Mouse (Mus musculus) intestine, postnatal 0 days (tissue): ENCODE results near the gene Fbxl16. TPM values are rescaled to one million over a fixed set of nuclear protein-coding genes. Genes with fewer than 3 reads are reported as not detected.

Experiments
- ATAC-seq: fragments of 200-750 bp; cut with Nextera tagmentation; 2 replicates; pipeline ENCODE4 v1.8.0; 2017; ENCODE audit warnings: mild to moderate bottlenecking, moderate TSS enrichment, moderate library complexity
- H3K27ac ChIP-seq: fragments of 300-500 bp; sonication (generic); 2 replicates; pipeline ENCODE4 v1.5.1; 2014; ENCODE audit warnings: mild to moderate bottlenecking, low read depth, low read length, moderate library complexity
- H3K27me3 ChIP-seq: fragments of 300-500 bp; sonication (generic); replicated peaks from 2 replicates; pipeline ENCODE4 v1.6.1; 2014; ENCODE audit warnings: low read length, mixed read lengths; ENCODE audit not compliant: control insufficient read depth, insufficient read depth
- H3K36me3 ChIP-seq: fragments of 300-500 bp; sonication (generic); 2 replicates; pipeline ENCODE4 v1.6.1; 2014; ENCODE audit warnings: mild to moderate bottlenecking, moderate library complexity; ENCODE audit not compliant: control insufficient read depth, insufficient read depth
- H3K4me1 ChIP-seq: fragments of 300-500 bp; sonication (generic); replicated peaks from 2 replicates; pipeline ENCODE4 v1.6.1; 2014; ENCODE audit warnings: antibody characterized with exemption, low read length, mixed read lengths; ENCODE audit not compliant: control insufficient read depth, insufficient read depth
- H3K4me2 ChIP-seq: fragments of 300-500 bp; sonication (generic); replicated peaks from 2 replicates; pipeline ENCODE4 v1.6.1; 2014; ENCODE audit warnings: low read depth, mild to moderate bottlenecking, moderate library complexity
- H3K4me3 ChIP-seq: fragments of 300-500 bp; sonication (generic); 2 replicates; pipeline ENCODE4 v1.5.1; 2014; ENCODE audit warnings: low read depth, low read length
- H3K9ac ChIP-seq: fragments of 300-500 bp; sonication (generic); 2 replicates; pipeline ENCODE4 v1.6.1; 2014; ENCODE audit warnings: mild to moderate bottlenecking, low read depth, low read length
- H3K9me3 ChIP-seq: fragments of 300-500 bp; sonication (generic); 2 replicates; pipeline ENCODE4 v1.6.1; 2016; ENCODE audit warnings: mixed run types; ENCODE audit not compliant: control insufficient read depth
- CTCF ChIP-seq: sonication (generic); IDR thresholded peaks from 2 replicates; pipeline ENCODE4 v1.5.1; 2016; ENCODE audit warnings: low read depth, mild to moderate bottlenecking, control low read depth, antibody characterized with exemption, moderate library complexity
- WGBS: fragments of 180-500 bp; shearing (Covaris S2); extraction: QIAGEN DNeasy Blood & Tissue Kit; methylation state at CpG from one replicate; pipeline ENCODE4 v1.1.7; 2014; 5-methylcytosine and 5-hydroxymethylcytosine counted together
- polyA plus RNA-seq: library from polyadenylated mRNA; unstranded; fragments of >200 nt; fragmentation: Nextera tagmentation; extraction: Ambion mirVana; gene quantifications from 2 replicates; pipeline ENCODE4 v1.2.1, GENCODE M21; 2015

The Fbxl16 gene
- polyA plus RNA-seq, 1 experiment from 2014 or later = 1.1 TPM

- Histone ChIP-seq H3K4me3 (peak within 1 kb of the TSS; percentile 52), H3K27ac (peak within 1 kb of the TSS; percentile 69), H3K9ac (peak within 1 kb of the TSS; percentile 41), H3K27me3 (no peaks in the 10 kb centered on the region), H3K9me3 (no peaks in the 10 kb centered on the region), H3K4me2 (peak within 1 kb of the TSS; percentile 86), H3K4me1 (peaks cover 18% of the 10 kb centered on the region), H3K36me3 (peaks cover 32% of the 10 kb centered on the region)
- WGBS = under 1% methylated on average over 32 of the region's 32 CpGs
- peak; percentile 41 for ATAC-seq
- peak; percentile 70 for TF ChIP-seq CTCF
Measured at GRCm38 (mm10) chr17:25828712-25829557, 20.1 kb downstream of the Fbxl16 start, which contains the start of gene Jmjd8. Jmjd8 (plus strand) TSS chr17:25828867.

- Histone ChIP-seq H3K27ac (peak overlapping the region; percentile 69), H3K27me3 (no peaks in the 10 kb centered on the region), H3K4me1 (peaks cover 12% of the 10 kb centered on the region), H3K36me3 (peaks cover 32% of the 10 kb centered on the region), H3K4me2 (peak overlapping the region; percentile 86), H3K9me3 (no peaks in the 10 kb centered on the region), H3K4me3 (peak overlapping the region; percentile 52), H3K9ac (peak overlapping the region; percentile 41)
- no peak for TF ChIP-seq CTCF
- ATAC-seq = no peak
- WGBS = 21% methylated on average over 8 of the region's 8 CpGs
Measured at GRCm38 (mm10) chr17:25829558-25830017, 20.7 kb downstream of the Fbxl16 start.

GRCm38 (mm10) chr17:25830200-25830753 is 21.4 kb downstream of the Fbxl16 start:
- no peak for TF ChIP-seq CTCF
- WGBS = 71% methylated on average over 4 of the region's 4 CpGs
- Histone ChIP-seq H3K36me3 (peaks cover 37% of the 10 kb centered on the region), H3K9ac (no peak overlapping the region), H3K4me1 (peaks cover 9% of the 10 kb centered on the region; the same call in 1 of the 2 replicates), H3K27me3 (no peaks in the 10 kb centered on the region), H3K9me3 (no peaks in the 10 kb centered on the region), H3K4me2 (peak overlapping the region; percentile 86), H3K4me3 (no peak overlapping the region), H3K27ac (no peak overlapping the region)
- ATAC-seq = no peak

GRCm38 (mm10) chr17:25830806-25831431 is 22.0 kb downstream of the Fbxl16 start:
- peaks cover 9% of the 10 kb centered on the region; the same call in 1 of the 2 replicates for H3K4me1 ChIP-seq
- WGBS = 81% methylated on average over 14 of the region's 14 CpGs
- TF ChIP-seq CTCF = no peak
- no peak overlapping the region for H3K4me3 ChIP-seq
- peaks cover 43% of the 10 kb centered on the region for H3K36me3 ChIP-seq
- no peak overlapping the region for H3K9ac ChIP-seq
- no peaks in the 10 kb centered on the region for H3K27me3 ChIP-seq
- peak overlapping the region; percentile 50; the same call in 1 of the 2 replicates for H3K27ac ChIP-seq
- no peak for ATAC-seq
- H3K4me2 ChIP-seq = peak overlapping the region; percentile 93
- H3K9me3 ChIP-seq = no peaks in the 10 kb centered on the region

GRCm38 (mm10) chr17:25831451-25832281 is 22.8 kb downstream of the Fbxl16 start:
- Histone ChIP-seq H3K4me1 (peaks cover 11% of the 10 kb centered on the region; the same call in 1 of the 2 replicates), H3K27ac (peak overlapping the region; percentile 98), H3K9me3 (no peaks in the 10 kb centered on the region), H3K4me2 (peak overlapping the region; percentile 93), H3K9ac (peak overlapping the region; percentile 78), H3K4me3 (peak overlapping the region; percentile 76), H3K36me3 (peaks cover 37% of the 10 kb centered on the region), H3K27me3 (no peaks in the 10 kb centered on the region)
- 32% methylated on average over 21 of the region's 21 CpGs for WGBS
- TF ChIP-seq CTCF = no peak
- no peak for ATAC-seq
